Mouse (Mus musculus) midbrain, embryonic 14.5 days (tissue): ENCODE data around the gene Apol6. TPM values are rescaled to one million over a fixed set of nuclear protein-coding genes. Genes with fewer than 3 reads are reported as not detected.
A peak's percentile ranks its signal among the peaks of the same experiment; 100 is the strongest.
"Not testable (repeated sequence)": the region's sequence is repeated elsewhere in the genome, so short reads cannot be mapped to it uniquely, and the experiment has no call there.

ENCODE experiments used
- ATAC-seq: fragments of 200-750 bp; cut with Nextera tagmentation; 2 replicates; pipeline ENCODE4 v1.8.0; 2017; ENCODE audit warnings: moderate number of reproducible peaks, moderate library complexity; ENCODE audit not compliant: low FRiP score, low TSS enrichment
- DNase-seq: peaks from one replicate; pipeline ENCODE4 v3.0.0-alpha.2; 2015
- H3K27ac ChIP-seq: fragments of 300-500 bp; sonication (generic); replicated peaks from 2 replicates; pipeline ENCODE4 v1.5.1; 2014; ENCODE audit warnings: mild to moderate bottlenecking, low read depth, low read length, moderate library complexity
- H3K27me3 ChIP-seq: fragments of 300-500 bp; sonication (generic); 2 replicates; pipeline ENCODE4 v1.6.1; 2014; ENCODE audit warnings: low read length, control low read depth, mixed read lengths; ENCODE audit not compliant: control insufficient read depth, insufficient read depth
- H3K36me3 ChIP-seq: fragments of 300-500 bp; sonication (generic); 2 replicates; pipeline ENCODE4 v1.6.1; 2014; ENCODE audit warnings: low read length, control low read depth; ENCODE audit not compliant: control insufficient read depth, insufficient read depth
- H3K4me1 ChIP-seq: fragments of 300-500 bp; sonication (generic); 2 replicates; pipeline ENCODE4 v1.6.1; 2014; ENCODE audit warnings: mild to moderate bottlenecking, antibody characterized with exemption, low read length, control low read depth; ENCODE audit not compliant: control insufficient read depth, insufficient read depth
- H3K4me2 ChIP-seq: fragments of 300-500 bp; sonication (generic); 2 replicates; pipeline ENCODE4 v1.6.1; 2014; ENCODE audit warnings: mild to moderate bottlenecking, low read length, moderate library complexity
- H3K4me3 ChIP-seq: fragments of 300-500 bp; sonication (generic); replicated peaks from 2 replicates; pipeline ENCODE4 v1.5.1; 2014; ENCODE audit warnings: low read depth, low read length
- H3K9ac ChIP-seq: fragments of 300-500 bp; sonication (generic); replicated peaks from 2 replicates; pipeline ENCODE4 v1.6.1; 2014; ENCODE audit warnings: mild to moderate bottlenecking, low read length, moderate library complexity
- H3K9me3 ChIP-seq: fragments of 300-500 bp; sonication (generic); 2 replicates; pipeline ENCODE4 v1.6.1; 2016; ENCODE audit warnings: low read length, control low read depth, mixed read lengths; ENCODE audit not compliant: control insufficient read depth
- WGBS: fragments of 180-500 bp; shearing (Covaris S2); extraction: QIAGEN DNeasy Blood & Tissue Kit; methylation state at CpG from one replicate; pipeline ENCODE4 v1.1.7; 2014; 5-methylcytosine and 5-hydroxymethylcytosine counted together
- polyA plus RNA-seq: library from polyadenylated mRNA; unstranded; fragments of >200 nt; fragmentation: Nextera tagmentation; extraction: Ambion mirVana; gene quantifications from 2 replicates; pipeline ENCODE4 v1.2.1, GENCODE M21; 2014

The Apol6 gene
- polyA plus RNA-seq, 1 experiment from 2014 or later: not detected

GRCm38 (mm10) chr15:77056001-77056790 is 11.7 kb downstream of the Apol6 start:
- ATAC-seq (no peak), DNase-seq (peak; percentile 45)
- WGBS: 35% methylated on average over 6 of the region's 6 CpGs
- H3K27me3 ChIP-seq: no peaks in the 10 kb centered on the region
- H3K36me3 ChIP-seq: no peaks in the 10 kb centered on the region
- H3K4me1 ChIP-seq: peaks cover 6% of the 10 kb centered on the region; the same call in 1 of the 2 replicates
- H3K4me3 ChIP-seq: no peak overlapping the region
- H3K9me3 ChIP-seq: no peaks in the 10 kb centered on the region
- H3K4me2 ChIP-seq: no peak overlapping the region
- no peak overlapping the region for H3K27ac ChIP-seq
- no peak overlapping the region for H3K9ac ChIP-seq

GRCm38 (mm10) chr15:77056791-77057051 is 12.2 kb downstream of the Apol6 start:
- DNase-seq (no peak), ATAC-seq (no peak)
- Histone ChIP-seq H3K9me3 (no peaks in the 10 kb centered on the region), H3K4me2 (no peak overlapping the region), H3K4me1 (peaks cover 6% of the 10 kb centered on the region; the same call in 1 of the 2 replicates), H3K27me3 (no peaks in the 10 kb centered on the region), H3K36me3 (no peaks in the 10 kb centered on the region), H3K9ac (no peak overlapping the region), H3K4me3 (no peak overlapping the region), H3K27ac (no peak overlapping the region)
- WGBS: 59% methylated on average over 3 of the region's 3 CpGs

- ATAC-seq: no peak
- H3K27me3 ChIP-seq: no peaks in the 10 kb centered on the region
- H3K4me3 ChIP-seq: no peak overlapping the region
These were observed 14.0 kb downstream of the Apol6 start for GRCm38 (mm10) chr15:77058566-77058965.

GRCm38 (mm10) chr15:77059416-77059815 is 14.9 kb downstream of the Apol6 start:
- not testable (repeated sequence) for H3K27ac ChIP-seq, H3K9ac ChIP-seq, H3K36me3 ChIP-seq, H3K4me2 ChIP-seq, ATAC-seq, DNase-seq, H3K9me3 ChIP-seq, H3K4me1 ChIP-seq, H3K4me3 ChIP-seq, H3K27me3 ChIP-seq
- WGBS: 92% methylated on average over 4 of the region's 4 CpGs

More at GRCm38 (mm10) chr15:77058566-77058965, 14.0 kb downstream of the Apol6 start:
- DNase-seq: no peak
- H3K4me2 ChIP-seq: no peak overlapping the region
- H3K27ac ChIP-seq: no peak overlapping the region
- H3K9ac ChIP-seq: no peak overlapping the region
- H3K9me3 ChIP-seq: no peaks in the 10 kb centered on the region
- no peaks in the 10 kb centered on the region for H3K36me3 ChIP-seq
- peaks cover 6% of the 10 kb centered on the region; the same call in 1 of the 2 replicates for H3K4me1 ChIP-seq

- no peaks in the 10 kb centered on the region for H3K9me3 ChIP-seq
- ATAC-seq (no peak), DNase-seq (no peak)
- no peak overlapping the region for H3K4me2 ChIP-seq
- H3K36me3 ChIP-seq: no peaks in the 10 kb centered on the region
- no peaks in the 10 kb centered on the region for H3K27me3 ChIP-seq
- H3K4me1 ChIP-seq: no peaks in the 10 kb centered on the region
- no peak overlapping the region for H3K9ac ChIP-seq
- no peak overlapping the region for H3K4me3 ChIP-seq
- H3K27ac ChIP-seq: no peak overlapping the region
These were observed 18.2 kb downstream of the Apol6 start for GRCm38 (mm10) chr15:77062746-77063145.

GRCm38 (mm10) chr15:77065259-77065852 is 20.8 kb downstream of the Apol6 start:
- Histone ChIP-seq H3K4me3 (no peak overlapping the region), H3K4me1 (peaks cover 4% of the 10 kb centered on the region; the same call in 1 of the 2 replicates), H3K27ac (no peak overlapping the region), H3K27me3 (no peaks in the 10 kb centered on the region), H3K9ac (no peak overlapping the region), H3K4me2 (no peak overlapping the region), H3K36me3 (no peaks in the 10 kb centered on the region), H3K9me3 (no peaks in the 10 kb centered on the region)
- no peak for DNase-seq
- 94% methylated on average over 6 of the region's 6 CpGs for WGBS
- no peak for ATAC-seq

GRCm38 (mm10) chr15:77066233-77066632 is 21.7 kb downstream of the Apol6 start:
- ATAC-seq (no peak), DNase-seq (no peak)
- Histone ChIP-seq H3K27me3 (no peaks in the 10 kb centered on the region), H3K27ac (no peak overlapping the region), H3K4me2 (no peak overlapping the region), H3K9me3 (no peaks in the 10 kb centered on the region), H3K36me3 (no peaks in the 10 kb centered on the region), H3K4me1 (peaks cover 5% of the 10 kb centered on the region; the same call in 1 of the 2 replicates), H3K9ac (no peak overlapping the region), H3K4me3 (no peak overlapping the region)
- WGBS: 88% methylated on average over 6 of the region's 6 CpGs

GRCm38 (mm10) chr15:77068439-77068861 is 23.9 kb downstream of the Apol6 start:
- WGBS: 59% methylated on average over 3 of the region's 3 CpGs
- no peak for ATAC-seq
- Histone ChIP-seq H3K9ac (no peak overlapping the region), H3K4me2 (no peak overlapping the region), H3K27me3 (no peaks in the 10 kb centered on the region), H3K4me3 (no peak overlapping the region), H3K9me3 (no peaks in the 10 kb centered on the region), H3K36me3 (0 out of 2 replicates have a peak, but pooled peaks cover 3% of the 10 kb centered on the region), H3K4me1 (peaks cover 10% of the 10 kb centered on the region; the same call in 1 of the 2 replicates), H3K27ac (0 out of 2 replicates have a peak overlapping the region, but pooled peaks have one; percentile 20)
- DNase-seq: no peak

GRCm38 (mm10) chr15:77069019-77069418 is 24.5 kb downstream of the Apol6 start:
- H3K27ac ChIP-seq: no peak overlapping the region
- no peaks in the 10 kb centered on the region for H3K27me3 ChIP-seq
- no peak overlapping the region for H3K4me3 ChIP-seq
- WGBS: 92% methylated on average over 3 of the region's 3 CpGs
- ATAC-seq: no peak
- 0 out of 2 replicates have a peak, but pooled peaks cover 3% of the 10 kb centered on the region for H3K36me3 ChIP-seq
- H3K4me2 ChIP-seq: no peak overlapping the region
- no peak overlapping the region for H3K9ac ChIP-seq
- no peaks in the 10 kb centered on the region for H3K9me3 ChIP-seq
- peaks cover 10% of the 10 kb centered on the region; the same call in 1 of the 2 replicates for H3K4me1 ChIP-seq
- no peak for DNase-seq
